Mouse (Mus musculus) sigmoid colon, adult 10 weeks (tissue): ENCODE results near the gene Cenps. TPM values are rescaled to one million over a fixed set of nuclear protein-coding genes. Genes with fewer than 3 reads are reported as not detected.

ENCODE experiments used
- polyA plus RNA-seq: library from polyadenylated mRNA; stranded (reverse); fragments of 350-450 nt; fragmentation: Illumina TruSeq; extraction: RNeasy Lipid Tissue Mini Kit (QIAGEN cat#74804); gene quantifications from one replicate; pipeline ENCODE4 v1.2.3, GENCODE M21; 2014; ENCODE audit warnings: low read depth, low replicate concordance

The Cenps gene
- 3.1 TPM for polyA plus RNA-seq

GRCm38 (mm10) chr4:149136982-149137770 lies at the start of gene Cenps:
Cenps (minus strand) TSS chr4:149137629.

GRCm38 (mm10) chr4:149166215-149166946 lies 29.0 kb upstream of the Cenps start, which contains the start of gene Pgd:
Pgd (minus strand) TSS chr4:149166771.

GRCm38 (mm10) chr4:149126663-149127062 lies 10.8 kb downstream of the Cenps start, which contains the start of gene Cort:
Cort (minus strand) TSS chr4:149126763.

DNA sequence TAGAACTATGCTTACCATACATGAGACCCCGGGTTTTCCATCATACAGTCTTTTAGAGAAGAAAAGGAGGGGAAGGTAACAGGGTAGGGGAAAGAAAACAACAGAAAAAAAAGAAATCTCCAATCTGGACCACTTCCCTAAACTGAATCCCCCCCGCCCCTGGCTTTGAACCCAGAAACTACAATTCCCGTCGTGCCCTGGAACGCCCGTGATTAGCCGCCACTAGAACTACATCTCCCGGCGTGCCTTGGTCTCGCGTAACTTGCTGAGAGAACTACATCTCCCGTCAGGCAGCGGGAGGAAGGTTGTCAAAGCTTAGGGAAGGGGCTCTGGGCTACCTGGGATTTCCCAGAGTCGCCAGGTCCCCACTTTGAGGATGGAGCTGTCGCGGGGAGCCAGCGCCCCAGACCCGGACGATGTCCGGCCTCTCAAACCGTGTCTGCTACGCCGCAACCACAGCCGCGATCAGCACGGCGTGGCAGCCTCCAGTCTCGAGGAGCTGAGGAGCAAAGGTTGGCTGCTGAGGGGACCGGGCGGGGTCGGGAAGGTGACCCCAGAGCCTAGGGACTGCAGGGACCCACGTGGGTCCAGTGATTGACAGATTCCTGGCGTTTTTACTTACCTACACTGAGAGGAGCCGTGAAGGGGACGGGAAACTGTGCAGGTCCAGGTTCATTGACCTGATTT lies 33.4 kb downstream of the Cenps start, which contains the start of gene Dffa:
Gene Dffa, plus strand, starts transcription at position 272 of the 687 bp plus-strand sequence.

DNA sequence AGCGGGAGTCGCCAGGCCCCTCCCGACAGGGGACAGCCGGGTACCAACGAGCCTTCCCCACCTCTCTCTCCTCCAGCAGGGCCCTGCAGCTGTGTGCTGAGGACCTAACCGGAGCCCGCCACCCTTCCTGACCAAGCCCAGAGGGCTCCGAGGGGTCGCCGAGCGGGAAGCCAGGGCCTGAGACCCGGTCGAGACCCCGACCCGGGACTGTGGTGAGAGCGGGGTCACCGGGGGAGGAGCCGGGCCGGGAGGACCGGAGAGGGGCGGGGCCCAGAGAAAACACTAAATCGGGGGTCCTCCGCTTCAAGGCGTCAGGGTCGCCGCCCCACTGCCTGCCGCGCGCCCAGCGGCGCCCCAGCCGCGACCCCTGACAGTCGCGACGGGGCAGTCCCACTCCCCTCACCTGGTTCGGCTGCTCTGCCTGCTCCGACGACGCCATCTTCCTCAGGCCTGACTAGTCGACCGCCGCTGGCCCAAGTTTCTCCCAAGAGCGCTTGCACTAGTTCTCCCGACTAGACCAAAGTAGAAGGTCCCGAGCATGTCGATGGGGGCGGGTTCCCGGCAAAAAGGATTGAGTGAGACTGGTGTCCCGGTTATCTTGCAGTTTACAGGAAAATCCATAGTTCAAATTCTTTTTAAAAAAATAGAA lies 37.9 kb downstream of the Cenps start, which contains the start of gene Pex14:
Gene Pex14, minus strand, starts transcription at position 508 of the 649 bp plus-strand sequence.

Other genes starting within 250 kb of the Cenps start
- 1.1 TPM for gene Pex14, start 37.8 kb downstream of the Cenps start, polyA plus RNA-seq
- 8.0 TPM for gene Dffa, start 33.5 kb downstream of the Cenps start, polyA plus RNA-seq
- not detected for gene Cort, start 10.9 kb downstream of the Cenps start, polyA plus RNA-seq
- 38.9 TPM for gene Pgd, start 29.1 kb upstream of the Cenps start, polyA plus RNA-seq
- gene Kif1b, start 170.1 kb upstream of the Cenps start, polyA plus RNA-seq: 67.2 TPM